Mouse (Mus musculus) macrophage (primary cell): ENCODE measurements around the gene Olfr1346. TPM values are rescaled to one million over a fixed set of nuclear protein-coding genes. Genes with fewer than 3 reads are reported as not detected.

ENCODE experiments used
- H3K27ac ChIP-seq: fragments of 350-480 bp; formaldehyde crosslinking; 2 replicates; pipeline ENCODE4 v1.9.0; 2021
- H3K36me3 ChIP-seq: fragments of 350-480 bp; formaldehyde crosslinking; 2 replicates; pipeline ENCODE4 v1.9.0; 2021; ENCODE audit errors: inconsistent target
- H3K4me3 ChIP-seq: fragments of 350-480 bp; formaldehyde crosslinking; 2 replicates; pipeline ENCODE4 v1.9.0; 2021; ENCODE audit errors: inconsistent target
- H3K79me2 ChIP-seq: fragments of 350-480 bp; formaldehyde crosslinking; 2 replicates; pipeline ENCODE4 v1.9.0; 2021; ENCODE audit errors: inconsistent target
- WGBS: methylation state at CpG from one replicate; pipeline ENCODE4 v1.1.7; 2026; ENCODE audit warnings: inconsistent platforms; ENCODE audit not compliant: missing documents; 5-methylcytosine and 5-hydroxymethylcytosine counted together
- polyA plus RNA-seq: library from polyadenylated mRNA; stranded (reverse); fragments of 250-400 nt; gene quantifications from 3 replicates; pipeline ENCODE4 v1.2.4, GENCODE M21; 2018; ENCODE audit warnings: inconsistent platforms

The Olfr1346 gene
- polyA plus RNA-seq, 1 experiment from 2014 or later: not detected

DNA sequence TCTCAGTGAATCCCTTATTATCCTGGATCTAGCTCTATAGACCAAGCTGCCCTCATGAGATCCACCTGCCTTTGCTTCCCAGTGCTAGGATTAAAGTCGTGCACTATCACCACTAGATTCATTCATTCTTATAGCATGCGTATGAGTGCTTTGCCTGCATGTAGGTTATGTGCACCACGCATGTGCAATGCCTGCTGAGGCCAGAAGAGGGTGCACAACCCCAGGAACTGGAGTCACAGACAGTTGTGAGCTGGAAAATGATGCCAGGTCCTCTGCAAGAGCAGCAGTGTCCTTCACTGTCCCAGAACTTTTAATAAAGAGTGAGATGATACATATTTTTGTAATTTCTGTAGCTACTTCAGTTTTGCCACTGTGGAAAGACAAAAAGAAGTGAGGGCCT, 58.1 kb downstream of the Olfr1346 start:
- Histone ChIP-seq H3K27ac (no peak overlapping the region), H3K79me2 (no peaks in the 10 kb centered on the region), H3K4me3 (no peak overlapping the region), H3K36me3 (no peaks in the 10 kb centered on the region)
- WGBS: 46% methylated on average over 3 of the region's 3 CpGs

DNA sequence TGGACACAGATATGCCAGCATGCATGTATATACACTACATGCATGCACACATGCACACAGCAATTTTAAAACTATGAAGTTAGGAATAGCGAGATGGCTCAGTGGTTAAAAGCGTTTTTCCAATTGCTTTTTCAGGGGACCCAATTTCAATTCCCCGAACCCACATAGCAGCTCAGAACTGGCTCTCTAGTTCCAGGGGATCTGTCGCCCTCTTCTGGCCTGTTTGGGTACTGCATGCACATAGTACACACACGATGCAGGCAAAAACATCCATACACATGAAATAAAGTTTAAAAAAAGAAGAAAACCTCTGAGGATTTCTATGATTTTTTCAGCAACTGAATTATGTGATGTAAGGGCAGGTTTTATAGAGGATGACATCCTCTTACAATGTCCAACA, 59.2 kb downstream of the Olfr1346 start:
- 71% methylated on average over 4 of the region's 5 CpGs for WGBS
- Histone ChIP-seq H3K79me2 (no peaks in the 10 kb centered on the region), H3K4me3 (no peak overlapping the region), H3K27ac (no peak overlapping the region), H3K36me3 (no peaks in the 10 kb centered on the region)

Other genes with a start within 250 kb of the Olfr1346 start
- gene Zscan5b, start 244.8 kb upstream of the Olfr1346 start, polyA plus RNA-seq: not detected in 3 replicates
- gene Epp13, start 214.4 kb upstream of the Olfr1346 start, polyA plus RNA-seq: not detected in 3 replicates
- 1.4 to 1.9 TPM (median 1.7 TPM) in 3 replicates for gene Zfp667, start 180.5 kb upstream of the Olfr1346 start, polyA plus RNA-seq
- 1.3 to 3.0 TPM (median 1.3 TPM) in 3 replicates for gene Zfp583, start 135.8 kb upstream of the Olfr1346 start, polyA plus RNA-seq
- gene Gm3854, start 123.3 kb upstream of the Olfr1346 start, polyA plus RNA-seq: 0.07 TPM in 1 of 3 replicates, not detected in the others
- 1.2 to 3.1 TPM (median 1.7 TPM) in 3 replicates for gene Zfp78, start 103.8 kb upstream of the Olfr1346 start, polyA plus RNA-seq
- 6.1 to 7.1 TPM (median 6.9 TPM) in 3 replicates for gene Zfp28, start 83.8 kb upstream of the Olfr1346 start, polyA plus RNA-seq
- not detected in 3 replicates for gene Smim17, start 68.4 kb upstream of the Olfr1346 start, polyA plus RNA-seq
- not detected in 3 replicates for gene Gm20715, start 56.8 kb upstream of the Olfr1346 start, polyA plus RNA-seq
- not detected in 3 replicates for gene Olfr1344, start 28.4 kb upstream of the Olfr1346 start, polyA plus RNA-seq
- not detected in 3 replicates for gene Olfr1336, start 10.9 kb upstream of the Olfr1346 start, polyA plus RNA-seq
- gene Olfr5, start 19.8 kb downstream of the Olfr1346 start, polyA plus RNA-seq: not detected in 3 replicates
- gene Olfr1347, start 32.7 kb downstream of the Olfr1346 start, polyA plus RNA-seq: not detected in 3 replicates
- gene Olfr1348, start 41.6 kb downstream of the Olfr1346 start, polyA plus RNA-seq: not detected in 3 replicates
- not detected in 3 replicates for gene Olfr1349, start 55.8 kb downstream of the Olfr1346 start, polyA plus RNA-seq
- not detected in 3 replicates for gene Olfr1350, start 97.7 kb downstream of the Olfr1346 start, polyA plus RNA-seq
- not detected in 3 replicates for gene Zim1, start 229.3 kb downstream of the Olfr1346 start, polyA plus RNA-seq